7 mouse cellular contexts compared by ENCODE assay signal in genomic region chr6:3191695-3192423, GRCm38 (mm10).
A peak's percentile ranks its signal among the peaks of the same experiment; 100 is the strongest.
ATAC-seq lines count a peak whose summit lies in the region.
"Not testable (repeated sequence)": the region's sequence is repeated elsewhere in the genome, so short reads cannot be mapped to it uniquely, and the experiment has no call there.

No protein-coding gene starts in this region.

- H3K4me3 ChIP-seq in heart, embryonic 12.5 days; hindbrain, embryonic 15.5 days; limb, embryonic 15.5 days; midbrain, embryonic 13.5 days (replicated peaks); stomach, embryonic 14.5 days (ENCODE audit: low read depth, low read length): not testable (repeated sequence)

- H3K27me3 ChIP-seq in heart, embryonic 12.5 days (replicated peaks); hindbrain, embryonic 15.5 days; limb, embryonic 15.5 days; midbrain, embryonic 13.5 days; stomach, embryonic 14.5 days (ENCODE audit: control insufficient read depth, insufficient read depth, low read length): not testable (repeated sequence)

- WGBS in heart, embryonic 12.5 days: 81% methylated on average over 6 of the region's 6 CpGs
- WGBS in hindbrain, embryonic 15.5 days: 90% methylated on average over 6 of the region's 6 CpGs
- 89% methylated on average over 6 of the region's 6 CpGs for WGBS in limb, embryonic 15.5 days
- 84% methylated on average over 6 of the region's 6 CpGs for whole genome bisulfite sequencing in midbrain, embryonic 13.5 days
- WGBS in stomach, embryonic 14.5 days: 90% methylated on average over 5 of the region's 6 CpGs

- not testable (repeated sequence) for H3K9me3 ChIP-seq in heart, embryonic 12.5 days (replicated peaks); hindbrain, embryonic 15.5 days; limb, embryonic 15.5 days; midbrain, embryonic 13.5 days; stomach, embryonic 14.5 days (ENCODE audit: control insufficient read depth, low read depth, low read length)

- H3K4me2 ChIP-seq in heart, embryonic 12.5 days; hindbrain, embryonic 15.5 days; limb, embryonic 15.5 days; midbrain, embryonic 13.5 days (replicated peaks); stomach, embryonic 14.5 days (replicated peaks; ENCODE audit: low read depth, low read length): not testable (repeated sequence)

- H3K27ac ChIP-seq in heart, embryonic 12.5 days (ENCODE audit: poor library complexity, severe bottlenecking); hindbrain, embryonic 15.5 days (replicated peaks); limb, embryonic 15.5 days; midbrain, embryonic 13.5 days; stomach, embryonic 14.5 days (ENCODE audit: low read length): not testable (repeated sequence)

- peak; percentile 56; the same call in 1 of the 2 replicates for ATAC-seq in cerebellum, adult (ENCODE audit: insufficient number of reproducible peaks, low FRiP score, low TSS enrichment)
- 0 out of 2 replicates have a peak, but pooled peaks have one; percentile 30 for ATAC-seq in erythroid progenitor cell, adult 5-6 weeks (replicated peaks; ENCODE audit: low FRiP score, poor library complexity, severe bottlenecking)
- peak; percentile 51; the same call in 1 of the 2 replicates for ATAC-seq in heart, embryonic 12.5 days (ENCODE audit: insufficient number of reproducible peaks, low FRiP score)
- peak; percentile 73; the same call in 1 of the 2 replicates for ATAC-seq in hindbrain, embryonic 15.5 days (ENCODE audit: low FRiP score, low read depth)
- ATAC-seq in limb, embryonic 15.5 days (ENCODE audit: insufficient number of reproducible peaks, low FRiP score, low TSS enrichment, low read depth): peak; percentile 65; the same call in 1 of the 2 replicates
- 0 out of 2 replicates have a peak, but pooled peaks have one; percentile 43 for ATAC-seq in midbrain, embryonic 13.5 days
- ATAC-seq in stomach, embryonic 14.5 days (ENCODE audit: insufficient number of reproducible peaks, insufficient read depth, low FRiP score, low read depth): peak; percentile 71

- H3K36me3 ChIP-seq in heart, embryonic 12.5 days; hindbrain, embryonic 15.5 days; limb, embryonic 15.5 days; midbrain, embryonic 13.5 days; stomach, embryonic 14.5 days (ENCODE audit: control insufficient read depth, insufficient read depth, low read length): not testable (repeated sequence)

- not testable (repeated sequence) for H3K4me1 ChIP-seq in heart, embryonic 12.5 days (replicated peaks); hindbrain, embryonic 15.5 days (replicated peaks); limb, embryonic 15.5 days; midbrain, embryonic 13.5 days (replicated peaks); stomach, embryonic 14.5 days (ENCODE audit: control insufficient read depth, insufficient read depth, low read length)

- not testable (repeated sequence) for H3K9ac ChIP-seq in heart, embryonic 12.5 days; hindbrain, embryonic 15.5 days; limb, embryonic 15.5 days; midbrain, embryonic 13.5 days (replicated peaks); stomach, embryonic 14.5 days (replicated peaks; ENCODE audit: low read depth, low read length)
